Mouse (Mus musculus) heart, embryonic 16.5 days (tissue): Measurements from ENCODE around the gene Vmn2r29. TPM values are rescaled to one million over a fixed set of nuclear protein-coding genes. Genes with fewer than 3 reads are reported as not detected.
A peak's percentile ranks its signal among the peaks of the same experiment; 100 is the strongest.
"Not testable (repeated sequence)": the region's sequence is repeated elsewhere in the genome, so short reads cannot be mapped to it uniquely, and the experiment has no call there.

Experiments used
- ATAC-seq: fragments of 200-750 bp; cut with Nextera tagmentation; replicated peaks from 2 replicates; pipeline ENCODE4 v1.8.0; 2017; ENCODE audit warnings: moderate number of reproducible peaks; ENCODE audit not compliant: insufficient read depth, low FRiP score; ENCODE audit errors: extremely low read depth
- H3K27ac ChIP-seq: fragments of 300-500 bp; sonication (generic); 2 replicates; pipeline ENCODE4 v1.5.1; 2014; ENCODE audit warnings: mild to moderate bottlenecking, low read length, control low read depth, moderate library complexity
- H3K27me3 ChIP-seq: fragments of 300-500 bp; sonication (generic); 2 replicates; pipeline ENCODE4 v1.6.1; 2014; ENCODE audit warnings: low read length, mixed read lengths; ENCODE audit not compliant: control insufficient read depth, insufficient read depth
- H3K36me3 ChIP-seq: fragments of 300-500 bp; sonication (generic); 2 replicates; pipeline ENCODE4 v1.6.1; 2014; ENCODE audit not compliant: control insufficient read depth, insufficient read depth
- H3K4me1 ChIP-seq: fragments of 300-500 bp; sonication (generic); 2 replicates; pipeline ENCODE4 v1.6.1; 2014; ENCODE audit warnings: low read length, mixed read lengths; ENCODE audit not compliant: control insufficient read depth, insufficient read depth
- H3K4me2 ChIP-seq: fragments of 300-500 bp; sonication (generic); 2 replicates; pipeline ENCODE4 v1.6.1; 2014; ENCODE audit warnings: low read depth, mild to moderate bottlenecking, control low read depth, low read length
- H3K4me3 ChIP-seq: fragments of 300-500 bp; sonication (generic); 2 replicates; pipeline ENCODE4 v1.5.1; 2014; ENCODE audit warnings: mild to moderate bottlenecking, control low read depth, low read length
- H3K9ac ChIP-seq: fragments of 300-500 bp; sonication (generic); 2 replicates; pipeline ENCODE4 v1.6.1; 2014; ENCODE audit warnings: low read length, control low read depth
- H3K9me3 ChIP-seq: fragments of 300-500 bp; sonication (generic); replicated peaks from 2 replicates; pipeline ENCODE4 v1.6.1; 2016; ENCODE audit warnings: low read length; ENCODE audit not compliant: control insufficient read depth
- WGBS: fragments of 180-500 bp; shearing (Covaris S2); extraction: QIAGEN DNeasy Blood & Tissue Kit; methylation state at CpG from one replicate; pipeline ENCODE4 v1.1.7; 2014; 5-methylcytosine and 5-hydroxymethylcytosine counted together
- polyA plus RNA-seq: library from polyadenylated mRNA; unstranded; fragments of >200 nt; fragmentation: Nextera tagmentation; extraction: Ambion mirVana; gene quantifications from 2 replicates; pipeline ENCODE4 v1.2.1, GENCODE M21; 2015

Gene Vmn2r29
- 0.05 TPM in 1 of 2 replicates, not detected in the other for polyA plus RNA-seq

- not testable (repeated sequence) for H3K4me3 ChIP-seq, ATAC-seq, H3K27me3 ChIP-seq, H3K27ac ChIP-seq, H3K9ac ChIP-seq, H3K36me3 ChIP-seq, H3K4me1 ChIP-seq, H3K4me2 ChIP-seq, H3K9me3 ChIP-seq
- no CpG with 5 or more reads among the region's 1 CpGs for WGBS
Observed at GRCm38 (mm10) chr7:7247228-7247627, at the start of gene Vmn2r29. Gene Vmn2r29 (minus strand): TSS chr7:7247328.

DNA sequence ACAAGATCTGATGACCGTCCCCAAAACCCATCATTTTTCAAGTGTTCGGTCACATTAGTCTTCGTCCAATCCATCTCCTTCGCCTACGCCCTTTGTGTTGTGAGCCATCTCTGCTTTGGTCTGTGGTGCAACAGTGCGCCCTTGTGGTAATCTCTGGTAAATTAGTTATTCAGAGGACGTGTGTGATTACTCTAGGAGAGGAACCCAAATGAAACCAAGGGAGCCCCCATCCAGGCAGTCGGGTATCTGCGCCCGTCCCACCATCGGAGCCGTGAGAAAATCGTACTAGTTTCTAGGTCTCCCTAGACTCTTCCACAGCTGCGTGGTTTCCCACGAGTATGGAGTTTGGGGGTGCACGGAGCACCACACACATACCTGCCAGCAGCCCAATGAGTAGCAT, 48.5 kb upstream of the Vmn2r29 start:
- H3K27ac ChIP-seq, result no peak overlapping the region
- H3K4me1 ChIP-seq, result peaks cover 3% of the 10 kb centered on the region; the same call in 1 of the 2 replicates
- 77% methylated on average over 16 of the region's 16 CpGs for WGBS
- no peak for ATAC-seq
- no peaks in the 10 kb centered on the region for H3K27me3 ChIP-seq
- H3K4me2 ChIP-seq, result no peak overlapping the region
- H3K9ac ChIP-seq, result no peak overlapping the region
- peaks cover 35% of the 10 kb centered on the region for H3K36me3 ChIP-seq
- H3K9me3 ChIP-seq, result no peaks in the 10 kb centered on the region
- H3K4me3 ChIP-seq, result no peak overlapping the region

DNA sequence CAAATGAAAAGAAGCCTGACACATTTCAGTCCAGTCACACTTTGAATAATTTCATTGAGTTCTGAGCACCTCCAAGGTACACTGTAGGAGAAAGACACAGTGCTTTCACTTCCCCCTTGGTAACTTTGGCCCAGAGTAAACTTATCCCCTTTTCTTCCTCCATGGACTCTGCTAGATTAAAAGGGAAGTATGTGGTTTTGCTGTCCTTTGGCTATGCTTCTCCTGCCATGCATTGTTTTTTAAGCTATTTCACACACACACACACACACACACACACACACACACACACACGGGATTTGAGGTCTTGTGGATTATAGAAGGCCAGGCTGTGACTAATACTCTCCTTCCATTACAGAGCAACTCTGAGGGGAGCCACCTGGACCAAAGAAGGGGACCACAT, 34.3 kb upstream of the Vmn2r29 start:
- H3K36me3 ChIP-seq, result peaks cover 16% of the 10 kb centered on the region
- no peak overlapping the region for H3K9ac ChIP-seq
- no peak overlapping the region for H3K4me3 ChIP-seq
- WGBS, result 70% methylated on average over 1 of the region's 1 CpGs
- no peaks in the 10 kb centered on the region for H3K27me3 ChIP-seq
- peaks cover 3% of the 10 kb centered on the region for H3K9me3 ChIP-seq
- no peak overlapping the region for H3K4me2 ChIP-seq
- no peak for ATAC-seq
- H3K27ac ChIP-seq, result no peak overlapping the region
- no peaks in the 10 kb centered on the region for H3K4me1 ChIP-seq

GRCm38 (mm10) chr7:7277966-7278567, 30.9 kb upstream of the Vmn2r29 start, which contains the start of gene Gm45844:
Gene Gm45844 (minus strand): TSS chr7:7278289.
- WGBS, result 44% methylated on average over 45 of the region's 45 CpGs
- peak; percentile 99 for ATAC-seq
- H3K36me3 ChIP-seq, H3K9me3 ChIP-seq, H3K27me3 ChIP-seq, H3K4me1 ChIP-seq: not testable (repeated sequence)
- H3K4me3 ChIP-seq, result peak within 1 kb of the TSS; percentile 33
- 0 out of 2 replicates have a peak within 1 kb of the TSS, but pooled peaks have one; percentile 3 for H3K27ac ChIP-seq
- H3K4me2 ChIP-seq, result peak within 1 kb of the TSS; percentile 35
- peak within 1 kb of the TSS; percentile 49 for H3K9ac ChIP-seq

- not testable (repeated sequence) for H3K27me3 ChIP-seq, H3K36me3 ChIP-seq, H3K9me3 ChIP-seq, H3K4me1 ChIP-seq
- 0 out of 2 replicates have a peak overlapping the region, but pooled peaks have one; percentile 3 for H3K27ac ChIP-seq
- peak overlapping the region; percentile 49 for H3K9ac ChIP-seq
- H3K4me2 ChIP-seq, result peak overlapping the region; percentile 35
- WGBS, result 65% methylated on average over 23 of the region's 24 CpGs
- ATAC-seq, result peak; percentile 14
- peak overlapping the region; percentile 33 for H3K4me3 ChIP-seq
Observed at GRCm38 (mm10) chr7:7277556-7277955, 30.4 kb upstream of the Vmn2r29 start.

DNA sequence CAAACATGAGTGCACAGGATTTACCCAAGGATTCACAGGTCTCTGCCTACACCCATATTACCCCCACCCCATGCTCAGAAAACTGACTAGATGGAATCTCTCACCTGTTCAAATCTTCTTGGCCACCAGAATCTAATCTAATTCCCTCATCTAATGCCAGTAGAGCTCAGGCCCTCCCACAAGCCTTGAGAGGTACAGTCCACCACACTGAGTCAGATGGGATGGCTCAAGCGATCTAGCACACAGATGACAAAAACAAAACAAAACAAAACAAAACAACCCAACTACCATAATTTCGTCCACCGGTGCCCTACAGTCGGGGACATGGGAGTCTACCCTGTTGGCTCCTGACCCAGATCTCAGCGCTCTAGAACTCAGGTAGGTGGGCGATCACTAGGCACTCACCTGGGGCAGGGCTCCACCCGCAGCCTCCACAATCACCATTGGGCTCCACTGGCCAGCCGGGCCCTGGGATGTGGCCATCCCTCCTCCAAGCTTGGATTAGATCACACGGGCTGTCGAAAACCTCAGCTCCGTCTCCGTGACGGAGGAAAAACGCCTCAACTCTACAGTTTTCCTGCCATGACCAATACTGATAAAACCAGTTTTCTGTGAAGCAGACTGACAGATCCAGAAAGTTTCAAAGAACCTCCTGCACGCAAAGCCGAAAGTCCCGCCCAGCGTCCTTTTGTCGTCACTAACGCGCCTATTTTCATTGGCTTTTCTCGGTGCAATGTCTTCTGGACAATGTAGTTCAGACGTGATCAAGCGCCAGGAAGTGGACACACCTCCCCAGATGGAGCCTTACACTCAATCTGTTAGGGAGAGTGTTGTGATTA, 37.6 kb downstream of the Vmn2r29 start, which contains the start of gene Zfp772:
Zfp772 (minus strand) TSS at position 686 of the 839 bp plus-strand sequence.
- WGBS, result 2% methylated on average over 24 of the region's 24 CpGs
- H3K4me3 ChIP-seq, result peak within 1 kb of the TSS; percentile 59
- ATAC-seq, result not testable (repeated sequence)

DNA sequence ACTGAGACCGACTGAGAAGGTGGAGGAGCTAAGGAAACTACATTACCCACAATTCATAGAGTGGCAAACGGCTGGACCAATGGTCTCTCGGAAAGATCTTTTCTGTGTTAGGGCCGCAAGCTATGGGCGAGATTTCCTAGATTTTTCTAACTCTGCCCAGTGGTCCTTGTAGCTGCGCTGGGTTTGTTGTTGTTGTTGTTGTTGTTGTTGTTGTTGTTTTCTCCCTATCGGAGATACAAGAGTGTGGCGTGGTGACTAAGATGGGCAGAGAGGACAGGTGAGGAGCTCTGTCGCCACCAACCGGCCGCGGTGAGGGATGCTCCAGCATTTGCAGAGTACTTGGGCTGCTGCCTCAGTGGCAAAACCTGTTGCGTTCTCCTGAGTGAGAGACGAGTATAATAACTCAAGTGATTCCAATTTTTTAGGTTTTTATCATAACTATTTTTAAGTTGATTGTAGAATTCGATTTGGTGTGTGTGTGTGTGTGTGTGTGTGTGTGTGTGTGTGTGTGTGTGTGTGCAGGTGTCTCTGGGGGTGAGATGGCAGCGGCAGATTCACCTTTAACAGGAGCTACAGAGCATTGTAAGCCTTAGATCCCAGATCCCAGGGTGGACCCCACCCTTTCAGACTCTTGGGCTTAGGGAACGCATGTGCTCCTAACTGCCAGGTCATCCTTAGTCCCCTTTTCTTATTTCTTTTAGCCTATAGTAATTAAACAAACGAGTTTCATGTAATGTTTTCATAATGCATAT, 58.8 kb downstream of the Vmn2r29 start:
- H3K4me3 ChIP-seq, result peak overlapping the region; percentile 74
- H3K27ac ChIP-seq, result no peak overlapping the region
- WGBS, result 9% methylated on average over 18 of the region's 18 CpGs
- H3K4me1 ChIP-seq, result no peaks in the 10 kb centered on the region; the same call in 1 of the 2 replicates
- ATAC-seq, result peak; percentile 87
- no peaks in the 10 kb centered on the region for H3K27me3 ChIP-seq
- H3K9ac ChIP-seq, result peak overlapping the region; percentile 25; the same call in 1 of the 2 replicates
- H3K4me2 ChIP-seq, result peak overlapping the region; percentile 70
- no peaks in the 10 kb centered on the region for H3K36me3 ChIP-seq
- no peaks in the 10 kb centered on the region for H3K9me3 ChIP-seq

More for the DNA sequence above, 37.6 kb downstream of the Vmn2r29 start, which contains the start of gene Zfp772:
- peak within 1 kb of the TSS; percentile 68 for H3K9ac ChIP-seq
- H3K4me1 ChIP-seq, H3K9me3 ChIP-seq, H3K27ac ChIP-seq, H3K27me3 ChIP-seq, H3K36me3 ChIP-seq: not testable (repeated sequence)
- peak within 1 kb of the TSS; percentile 68 for H3K4me2 ChIP-seq

DNA sequence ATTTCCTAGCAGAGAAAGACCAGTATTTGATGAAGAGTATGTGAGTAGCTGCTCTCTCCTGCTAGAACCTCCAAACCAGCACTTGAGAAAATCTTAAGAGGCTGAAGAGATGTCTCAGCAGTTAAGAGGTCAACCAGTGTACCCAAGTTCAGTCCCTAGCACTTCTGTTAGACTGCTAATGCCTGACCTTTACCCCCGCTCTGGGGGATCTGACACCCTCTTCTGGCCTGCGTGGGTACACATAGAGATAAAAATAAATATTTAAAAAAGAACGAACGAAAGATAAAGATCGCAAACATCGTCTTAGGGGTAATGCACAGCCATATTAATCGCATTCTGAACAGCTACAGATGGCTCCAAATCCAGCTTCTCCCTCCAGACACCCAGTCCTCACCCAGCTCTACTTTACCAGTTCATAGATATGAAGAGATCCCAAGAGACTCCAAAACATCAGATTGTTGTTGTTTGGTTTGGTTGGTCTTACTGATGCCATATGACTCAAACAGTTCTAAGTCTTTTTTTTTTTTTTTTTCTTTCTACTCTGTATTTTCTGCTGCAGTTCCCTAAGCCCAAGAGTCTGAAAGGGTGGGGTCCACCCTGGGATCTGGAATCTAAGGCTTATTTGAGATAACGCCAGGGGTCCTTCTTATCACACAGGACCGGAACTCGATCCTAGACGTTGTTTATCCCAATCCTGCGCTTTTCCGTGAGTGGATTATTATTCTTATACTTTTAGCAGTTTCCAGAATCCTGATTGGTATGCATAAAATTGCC, 59.5 kb downstream of the Vmn2r29 start:
- peak; percentile 49; the same call in 1 of the 2 replicates for ATAC-seq
- Histone ChIP-seq H3K9me3 (no peaks in the 10 kb centered on the region), H3K4me1 (no peaks in the 10 kb centered on the region; the same call in 1 of the 2 replicates), H3K4me2 (peak overlapping the region; percentile 70), H3K9ac (peak overlapping the region; percentile 25; the same call in 1 of the 2 replicates), H3K4me3 (peak overlapping the region; percentile 74), H3K27me3 (no peaks in the 10 kb centered on the region), H3K36me3 (peaks cover 2% of the 10 kb centered on the region; the same call in 1 of the 2 replicates), H3K27ac (no peak overlapping the region)
- 28% methylated on average over 13 of the region's 13 CpGs for WGBS
